Mouse (Mus musculus): ENCODE measurements around the gene Gimap8.

DNA sequence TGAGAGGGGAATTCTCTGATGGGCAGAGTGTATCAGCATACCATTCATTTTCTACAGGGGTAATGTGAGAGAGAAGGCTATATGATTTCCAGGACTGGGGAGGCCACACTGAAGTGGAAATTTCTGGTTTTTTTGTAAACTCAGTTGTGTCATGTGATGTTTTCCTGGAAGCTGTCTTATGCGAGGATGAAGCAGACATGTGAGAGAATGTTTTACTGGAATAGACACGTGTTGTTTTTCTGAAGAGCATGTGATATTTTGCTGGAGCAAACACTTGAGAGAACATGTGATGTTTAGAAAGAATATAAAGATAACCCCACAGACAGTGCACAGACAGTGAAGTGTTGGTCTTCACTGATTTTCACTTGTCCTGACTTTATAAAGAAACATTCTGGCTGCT lies 8.5 kb upstream of the Gimap8 start:
- TF ChIP-seq USF1 (IDR thresholded peaks at IDR 0.05; ENCODE audit: low read depth): no peak
- no peak for TF ChIP-seq MYOD1 (IDR thresholded peaks at IDR 0.05; ENCODE audit: control insufficient read depth in 1 of 3, insufficient read length in 2 of 3, low read depth in 2 of 3)
- TF ChIP-seq POLR2A (IDR thresholded peaks at IDR 0.05; ENCODE audit: insufficient read length, low read depth): no peak
- no peak for TF ChIP-seq MYOG (IDR thresholded peaks at IDR 0.05; ENCODE audit: control insufficient read depth in 1 of 3, insufficient read depth in 1 of 3, insufficient read length in 2 of 3, low read depth in 2 of 3)
- TF ChIP-seq E2F4 (IDR thresholded peaks at IDR 0.05; ENCODE audit: insufficient read depth): no peak
- TF ChIP-seq MAX (IDR thresholded peaks at IDR 0.05; ENCODE audit: low read depth): no peak
- no peak for TF ChIP-seq CEBPB (IDR thresholded peaks at IDR 0.05; ENCODE audit: insufficient read depth, poor library complexity, severe bottlenecking)
- no peak for TF ChIP-seq POLR2AphosphoS2 (IDR thresholded peaks at IDR 0.05; ENCODE audit: insufficient read length, low read depth)
- no peak for TF ChIP-seq TCF12 (IDR thresholded peaks at IDR 0.05; ENCODE audit: insufficient read depth, poor library complexity, severe bottlenecking)
- TF ChIP-seq TCF3 (IDR thresholded peaks at IDR 0.05; ENCODE audit: insufficient read length, low read depth): no peak
- no peak for TF ChIP-seq REST (IDR thresholded peaks at IDR 0.05; ENCODE audit: insufficient read depth, insufficient read length)
